Mouse (Mus musculus): Measurements from ENCODE around the gene Ldb3. TPM values are rescaled to one million over a fixed set of nuclear protein-coding genes. Genes with fewer than 3 reads are reported as not detected.
A peak's percentile ranks its signal among the peaks of the same experiment; 100 is the strongest.

Ldb3 gene
- polyA plus RNA-seq, 1 experiment from 2014 or later = 0.87 TPM

DNA sequence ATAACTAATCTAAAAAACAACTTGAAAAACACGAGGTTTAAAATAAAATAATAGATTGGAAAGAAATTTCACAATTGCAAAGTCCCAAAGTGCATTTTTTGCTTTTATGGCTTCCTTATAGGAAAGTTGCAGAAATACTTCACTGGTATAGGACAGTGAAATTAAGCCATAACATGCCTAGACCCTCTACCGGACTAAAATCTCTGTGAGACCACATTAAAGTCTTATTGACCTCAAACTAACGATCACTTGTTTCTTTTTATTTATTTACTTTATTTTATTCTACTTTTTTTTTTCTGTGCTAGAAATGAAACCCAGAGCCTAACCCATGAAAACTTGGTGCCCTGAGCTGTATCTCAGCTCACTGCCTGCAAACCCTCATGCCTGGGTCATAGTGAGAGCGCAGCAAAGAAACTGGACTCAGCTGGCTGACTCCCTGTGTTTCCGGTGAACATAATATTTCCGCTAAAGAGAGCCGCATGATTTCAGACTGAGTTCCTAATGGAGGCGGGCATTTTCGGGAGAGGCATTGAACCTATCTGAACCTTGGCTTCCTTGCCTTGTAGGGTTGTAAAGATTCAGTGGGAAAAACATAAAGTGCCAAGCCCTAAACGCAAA, 71.4 kb downstream of the Ldb3 start:
- no peak for ATAC-seq (ENCODE audit: low read depth)
- no peaks in the 10 kb centered on the region for H3K4me1 ChIP-seq (replicated peaks)
- H3K9ac ChIP-seq = no peak overlapping the region
- H3K36me3 ChIP-seq = no peaks in the 10 kb centered on the region
- no peak overlapping the region for H3K4me2 ChIP-seq
- no peaks in the 10 kb centered on the region; the same call in 1 of the 2 replicates for H3K9me3 ChIP-seq
- 89% methylated on average over 10 of the region's 10 CpGs for WGBS
- no peak overlapping the region for H3K4me3 ChIP-seq
- no peaks in the 10 kb centered on the region for H3K27me3 ChIP-seq
- no peak overlapping the region for H3K27ac ChIP-seq (replicated peaks)

DNA sequence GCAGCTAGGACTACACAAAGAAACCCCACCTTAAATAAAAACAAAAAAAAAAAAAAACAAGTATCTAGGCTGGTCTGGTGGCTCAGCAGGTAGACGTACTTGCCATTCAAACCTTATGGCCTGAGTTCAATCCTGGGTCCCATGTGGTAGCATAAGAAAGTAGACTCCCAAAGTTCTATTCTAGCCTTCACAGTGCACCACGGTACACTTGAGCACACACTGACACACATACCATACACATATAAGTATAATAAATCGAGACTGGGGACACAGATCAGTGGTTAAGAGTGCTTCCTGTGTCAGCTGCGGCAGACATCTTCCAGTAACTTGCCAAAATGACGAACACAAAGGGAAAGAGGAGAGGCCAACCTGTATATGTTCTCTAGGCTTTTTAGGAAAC, 72.6 kb downstream of the Ldb3 start:
- Histone ChIP-seq H3K4me1 (replicated peaks) (no peaks in the 10 kb centered on the region), H3K9ac (no peak overlapping the region), H3K9me3 (no peaks in the 10 kb centered on the region), H3K4me3 (no peak overlapping the region), H3K27ac (replicated peaks) (no peak overlapping the region), H3K4me2 (no peak overlapping the region), H3K36me3 (no peaks in the 10 kb centered on the region), H3K27me3 (no peaks in the 10 kb centered on the region)
- WGBS = 91% methylated on average over 5 of the region's 5 CpGs
- no peak for ATAC-seq (ENCODE audit: low read depth)

DNA sequence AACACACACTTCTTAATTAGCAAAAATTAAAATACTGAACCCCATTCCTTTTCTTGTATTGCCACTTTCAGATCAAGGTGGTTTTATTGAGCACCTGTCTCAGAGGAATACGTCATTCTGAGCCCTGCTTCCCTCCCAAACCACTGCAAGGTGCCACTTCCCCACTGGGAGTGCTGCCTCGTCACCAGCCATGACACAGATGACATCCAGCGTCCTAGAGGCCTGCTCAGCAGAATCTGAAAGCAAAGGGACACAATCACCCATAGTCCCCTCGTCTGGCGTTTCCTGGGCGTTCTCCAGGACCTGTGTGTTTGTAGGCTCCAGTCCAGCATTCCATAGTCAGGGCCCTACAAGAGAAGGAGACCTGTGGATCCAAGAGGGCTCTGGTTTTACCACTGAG, 74.4 kb downstream of the Ldb3 start:
- Histone ChIP-seq H3K4me2 (no peak overlapping the region), H3K4me3 (no peak overlapping the region), H3K9me3 (no peaks in the 10 kb centered on the region), H3K27me3 (no peaks in the 10 kb centered on the region), H3K36me3 (no peaks in the 10 kb centered on the region), H3K9ac (no peak overlapping the region), H3K27ac (replicated peaks) (no peak overlapping the region), H3K4me1 (replicated peaks) (peaks cover under 1% of the 10 kb centered on the region; the same call in 1 of the 2 replicates)
- no peak for ATAC-seq (ENCODE audit: low read depth)
- WGBS = 50% methylated on average over 6 of the region's 6 CpGs

DNA sequence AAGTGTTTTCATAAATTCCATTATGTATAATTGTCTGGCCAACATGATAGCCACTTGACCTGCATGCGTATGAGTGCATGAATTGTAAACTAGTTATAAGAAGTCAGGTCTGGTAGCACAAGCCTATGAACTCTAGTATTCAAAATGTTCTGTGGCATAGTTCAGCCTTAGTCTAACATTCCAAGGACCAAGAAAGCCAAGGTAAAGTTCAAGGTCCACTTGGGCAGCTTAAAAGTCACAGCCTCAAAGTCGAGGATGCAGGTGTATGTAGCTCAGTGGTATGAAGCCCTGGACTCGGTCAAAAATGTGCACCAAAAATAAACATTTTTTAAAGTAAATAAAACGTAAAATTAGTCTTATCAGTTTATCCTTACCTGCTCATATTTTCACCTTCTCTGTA, 75.9 kb downstream of the Ldb3 start:
- no peaks in the 10 kb centered on the region for H3K9me3 ChIP-seq
- H3K4me1 ChIP-seq (replicated peaks) = peaks cover 14% of the 10 kb centered on the region
- no peak overlapping the region for H3K4me3 ChIP-seq
- 83% methylated on average over 4 of the region's 4 CpGs for WGBS
- no peak for ATAC-seq (ENCODE audit: low read depth)
- H3K36me3 ChIP-seq = no peaks in the 10 kb centered on the region
- no peak overlapping the region for H3K4me2 ChIP-seq
- no peaks in the 10 kb centered on the region for H3K27me3 ChIP-seq
- H3K27ac ChIP-seq (replicated peaks) = no peak overlapping the region
- H3K9ac ChIP-seq = no peak overlapping the region

DNA sequence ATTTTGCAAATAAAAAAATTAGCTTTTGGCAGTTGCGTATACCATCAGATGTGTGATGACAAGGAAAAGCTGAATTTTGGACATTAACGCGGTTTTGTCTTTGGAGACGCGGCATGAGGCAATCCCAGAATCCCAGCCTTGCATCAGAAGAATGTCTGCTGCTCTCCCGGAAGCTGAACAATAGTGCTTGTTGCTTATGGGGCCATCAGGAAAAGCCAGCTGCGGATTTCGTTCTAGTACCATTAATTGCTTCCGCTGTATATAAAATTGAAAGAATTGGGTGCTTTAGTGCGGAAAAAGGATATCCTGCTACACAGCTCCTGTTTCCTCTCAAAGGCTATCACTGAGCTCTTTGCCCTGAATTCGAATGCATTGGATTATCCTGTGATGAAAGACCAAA, 76.6 kb downstream of the Ldb3 start:
- Histone ChIP-seq H3K27me3 (no peaks in the 10 kb centered on the region), H3K4me2 (no peak overlapping the region), H3K27ac (replicated peaks) (no peak overlapping the region), H3K9me3 (no peaks in the 10 kb centered on the region), H3K4me3 (no peak overlapping the region), H3K9ac (no peak overlapping the region), H3K36me3 (no peaks in the 10 kb centered on the region), H3K4me1 (replicated peaks) (peaks cover 14% of the 10 kb centered on the region)
- ATAC-seq (ENCODE audit: low read depth) = no peak
- WGBS = 70% methylated on average over 11 of the region's 11 CpGs

DNA sequence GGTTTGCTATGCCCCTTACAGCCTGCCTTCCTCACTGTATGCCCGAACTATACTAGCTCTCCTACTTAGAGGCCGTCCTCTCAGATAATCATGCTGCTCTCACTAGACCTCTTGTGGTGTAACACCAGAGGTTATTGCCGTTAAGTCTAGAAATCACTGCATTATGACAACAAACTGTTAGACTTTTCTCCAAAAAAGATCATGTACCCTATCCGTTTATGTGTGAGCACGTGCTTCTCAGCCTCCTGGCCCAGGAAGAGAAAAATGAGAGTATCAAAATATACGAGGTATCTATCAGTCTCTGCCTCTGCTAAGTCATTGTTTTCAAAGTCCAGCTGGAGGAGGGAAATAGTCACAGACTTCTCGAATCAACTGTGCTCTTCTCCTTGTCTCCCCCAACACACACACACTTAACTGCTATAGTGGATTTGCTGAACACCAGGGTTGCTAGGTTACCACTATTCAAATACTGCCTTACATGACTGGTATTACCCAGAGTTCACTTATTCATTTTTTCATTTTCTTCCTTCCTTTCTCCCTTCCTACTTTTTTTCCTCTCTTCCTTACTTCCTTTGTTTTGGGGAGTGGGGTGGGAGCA, 79.5 kb downstream of the Ldb3 start:
- Histone ChIP-seq H3K27ac (replicated peaks) (no peak overlapping the region), H3K36me3 (no peaks in the 10 kb centered on the region), H3K9ac (no peak overlapping the region), H3K4me2 (no peak overlapping the region), H3K4me3 (no peak overlapping the region), H3K27me3 (0 out of 2 replicates have a peak, but pooled peaks cover 3% of the 10 kb centered on the region), H3K4me1 (replicated peaks) (peaks cover 16% of the 10 kb centered on the region), H3K9me3 (no peaks in the 10 kb centered on the region)
- ATAC-seq (ENCODE audit: low read depth) = no peak
- 54% methylated on average over 7 of the region's 7 CpGs for WGBS

DNA sequence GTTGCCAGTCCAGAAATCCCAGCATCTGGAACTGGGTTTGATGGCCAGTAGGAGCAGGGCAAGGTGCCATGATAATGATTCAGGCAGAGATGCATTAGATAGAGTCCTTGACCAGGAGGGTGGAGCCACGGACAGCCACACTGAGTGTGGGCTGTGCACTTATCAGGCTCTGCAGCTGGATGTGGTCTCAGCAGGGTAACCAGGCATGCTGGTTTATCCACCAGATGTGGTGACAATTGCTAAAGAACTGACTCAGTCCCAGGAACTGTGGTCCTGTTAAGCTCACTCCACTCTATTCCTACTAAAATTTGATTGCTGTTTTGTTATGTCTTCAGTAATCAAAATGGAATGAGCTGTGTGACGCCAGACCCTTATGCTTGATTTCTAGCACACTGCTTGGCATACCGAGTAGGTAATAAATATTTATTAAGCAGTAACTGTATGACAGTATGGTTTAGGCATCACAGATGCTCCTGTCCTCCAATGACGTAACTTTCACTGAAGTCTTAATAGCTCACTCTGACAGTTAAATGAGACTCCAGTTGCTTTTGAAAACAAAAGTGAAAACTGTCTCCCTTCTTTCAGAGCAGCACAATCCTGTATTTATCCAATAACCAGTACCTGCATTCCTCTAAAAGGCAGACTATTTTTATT, 80.2 kb downstream of the Ldb3 start:
- H3K4me1 ChIP-seq (replicated peaks) = peaks cover 21% of the 10 kb centered on the region
- peak; percentile 28; the same call in 1 of the 2 replicates for ATAC-seq (ENCODE audit: low read depth)
- no peak overlapping the region for H3K4me2 ChIP-seq
- no peak overlapping the region for H3K4me3 ChIP-seq
- H3K36me3 ChIP-seq = no peaks in the 10 kb centered on the region
- H3K27me3 ChIP-seq = 0 out of 2 replicates have a peak, but pooled peaks cover 3% of the 10 kb centered on the region
- WGBS = 26% methylated on average over 4 of the region's 4 CpGs
- no peaks in the 10 kb centered on the region for H3K9me3 ChIP-seq
- no peak overlapping the region for H3K27ac ChIP-seq (replicated peaks)
- H3K9ac ChIP-seq = no peak overlapping the region

DNA sequence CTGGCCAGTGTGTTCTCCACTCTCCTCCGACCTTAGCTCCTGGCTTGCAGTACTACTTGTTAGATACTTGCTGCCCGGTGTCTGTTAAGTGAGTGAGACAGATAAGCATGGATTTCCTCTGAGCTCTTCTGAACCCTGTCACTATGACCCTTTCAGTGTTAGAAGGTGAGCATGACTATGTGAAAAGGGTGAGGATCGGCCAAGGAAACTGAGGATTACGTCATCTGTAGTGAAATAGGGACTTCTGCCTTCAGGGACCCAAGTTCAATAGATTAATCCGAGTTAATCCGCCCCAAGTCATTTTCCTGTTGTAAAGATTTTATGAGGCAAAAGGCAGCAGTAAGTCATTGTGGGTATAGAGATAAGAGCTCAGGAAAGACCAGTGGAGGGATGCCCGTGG, 83.2 kb downstream of the Ldb3 start:
- ATAC-seq (ENCODE audit: low read depth) = no peak
- Histone ChIP-seq H3K27me3 (0 out of 2 replicates have a peak, but pooled peaks cover 3% of the 10 kb centered on the region), H3K9ac (no peak overlapping the region), H3K4me2 (no peak overlapping the region), H3K36me3 (no peaks in the 10 kb centered on the region), H3K9me3 (no peaks in the 10 kb centered on the region), H3K4me1 (replicated peaks) (peaks cover 32% of the 10 kb centered on the region), H3K27ac (replicated peaks) (no peak overlapping the region), H3K4me3 (no peak overlapping the region)
- 80% methylated on average over 7 of the region's 7 CpGs for WGBS

DNA sequence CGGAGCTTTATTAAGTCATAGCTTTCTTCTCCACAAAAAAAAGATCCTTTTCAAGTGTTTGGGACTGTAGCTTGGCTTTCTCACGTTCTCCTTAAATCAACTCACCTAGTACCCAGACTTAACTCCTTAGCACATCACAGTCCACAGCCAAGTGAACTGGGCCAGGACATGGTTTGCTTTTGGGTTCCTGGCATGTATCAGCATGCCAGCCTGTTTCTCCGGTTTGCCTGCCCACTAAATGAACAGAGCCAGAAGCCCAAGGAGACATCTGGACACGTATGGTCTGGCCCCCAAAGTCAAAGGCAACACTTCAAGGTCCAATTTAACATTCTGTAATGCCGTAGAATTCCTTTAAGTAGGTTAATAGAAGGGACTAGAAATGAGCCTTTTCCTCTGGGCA, 84.1 kb downstream of the Ldb3 start:
- H3K9ac ChIP-seq = no peak overlapping the region
- peaks cover 42% of the 10 kb centered on the region for H3K4me1 ChIP-seq (replicated peaks)
- H3K36me3 ChIP-seq = no peaks in the 10 kb centered on the region
- H3K27ac ChIP-seq (replicated peaks) = no peak overlapping the region
- no peak overlapping the region for H3K4me3 ChIP-seq
- H3K9me3 ChIP-seq = no peaks in the 10 kb centered on the region
- no peak overlapping the region for H3K4me2 ChIP-seq
- H3K27me3 ChIP-seq = 0 out of 2 replicates have a peak, but pooled peaks cover 3% of the 10 kb centered on the region
- 90% methylated on average over 5 of the region's 5 CpGs for WGBS
- ATAC-seq (ENCODE audit: low read depth) = no peak

DNA sequence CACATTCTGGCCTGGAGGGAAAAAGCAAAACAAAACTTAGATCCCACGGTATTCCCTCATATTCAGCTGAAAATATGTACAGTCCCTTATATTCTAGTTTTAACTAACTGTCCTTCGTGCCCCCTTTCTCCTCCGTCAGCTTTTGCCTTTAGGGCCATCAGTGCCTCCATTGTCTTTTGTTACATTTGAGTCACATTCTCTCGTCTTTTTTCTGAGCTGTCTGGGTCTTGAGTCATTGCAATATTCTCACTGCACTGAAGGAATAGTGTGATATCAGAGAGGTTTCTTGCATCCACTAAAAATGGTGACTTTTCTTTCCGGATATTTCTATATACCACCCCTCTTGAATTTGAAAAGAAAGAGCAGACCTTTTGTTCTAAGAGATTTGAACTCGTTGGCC, 84.7 kb downstream of the Ldb3 start:
- H3K27me3 ChIP-seq = 0 out of 2 replicates have a peak, but pooled peaks cover 3% of the 10 kb centered on the region
- ATAC-seq (ENCODE audit: low read depth) = no peak
- H3K36me3 ChIP-seq = no peaks in the 10 kb centered on the region
- peaks cover 44% of the 10 kb centered on the region for H3K4me1 ChIP-seq (replicated peaks)
- peak overlapping the region; percentile 70 for H3K4me2 ChIP-seq
- WGBS = 32% methylated on average over 6 of the region's 6 CpGs
- H3K9ac ChIP-seq = peak overlapping the region; percentile 35; the same call in 1 of the 2 replicates
- H3K27ac ChIP-seq (replicated peaks) = no peak overlapping the region
- no peak overlapping the region for H3K4me3 ChIP-seq
- no peaks in the 10 kb centered on the region for H3K9me3 ChIP-seq

DNA sequence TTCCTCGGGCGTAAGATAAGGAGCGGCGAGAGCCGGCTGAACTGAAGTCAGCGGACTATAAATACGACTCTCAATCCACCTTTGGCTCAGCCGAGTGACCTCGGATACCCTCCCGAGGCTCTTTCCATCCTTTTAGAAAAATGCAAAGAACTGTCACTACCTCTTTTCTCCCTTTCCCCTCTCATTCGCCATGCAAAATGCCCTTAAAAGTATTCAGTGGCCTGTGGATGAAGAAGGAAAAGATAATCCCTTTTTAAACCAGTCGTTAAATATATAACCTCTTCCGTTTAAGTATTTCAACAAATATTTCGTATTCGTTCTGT, 85.2 kb downstream of the Ldb3 start, which contains the start of gene Bmpr1a:
Bmpr1a (minus strand) TSS at position 17 of the 323 bp plus-strand sequence.
- Histone ChIP-seq H3K9me3 (no peaks in the 10 kb centered on the region), H3K9ac (peak within 1 kb of the TSS; percentile 96), H3K4me3 (peak within 1 kb of the TSS; percentile 87), H3K27me3 (0 out of 2 replicates have a peak, but pooled peaks cover 3% of the 10 kb centered on the region), H3K4me2 (peak within 1 kb of the TSS; percentile 70), H3K4me1 (replicated peaks) (peaks cover 41% of the 10 kb centered on the region), H3K36me3 (no peaks in the 10 kb centered on the region), H3K27ac (replicated peaks) (peak within 1 kb of the TSS; percentile 97)
- no peak for ATAC-seq (ENCODE audit: low read depth)
- 7% methylated on average over 15 of the region's 15 CpGs for WGBS

DNA sequence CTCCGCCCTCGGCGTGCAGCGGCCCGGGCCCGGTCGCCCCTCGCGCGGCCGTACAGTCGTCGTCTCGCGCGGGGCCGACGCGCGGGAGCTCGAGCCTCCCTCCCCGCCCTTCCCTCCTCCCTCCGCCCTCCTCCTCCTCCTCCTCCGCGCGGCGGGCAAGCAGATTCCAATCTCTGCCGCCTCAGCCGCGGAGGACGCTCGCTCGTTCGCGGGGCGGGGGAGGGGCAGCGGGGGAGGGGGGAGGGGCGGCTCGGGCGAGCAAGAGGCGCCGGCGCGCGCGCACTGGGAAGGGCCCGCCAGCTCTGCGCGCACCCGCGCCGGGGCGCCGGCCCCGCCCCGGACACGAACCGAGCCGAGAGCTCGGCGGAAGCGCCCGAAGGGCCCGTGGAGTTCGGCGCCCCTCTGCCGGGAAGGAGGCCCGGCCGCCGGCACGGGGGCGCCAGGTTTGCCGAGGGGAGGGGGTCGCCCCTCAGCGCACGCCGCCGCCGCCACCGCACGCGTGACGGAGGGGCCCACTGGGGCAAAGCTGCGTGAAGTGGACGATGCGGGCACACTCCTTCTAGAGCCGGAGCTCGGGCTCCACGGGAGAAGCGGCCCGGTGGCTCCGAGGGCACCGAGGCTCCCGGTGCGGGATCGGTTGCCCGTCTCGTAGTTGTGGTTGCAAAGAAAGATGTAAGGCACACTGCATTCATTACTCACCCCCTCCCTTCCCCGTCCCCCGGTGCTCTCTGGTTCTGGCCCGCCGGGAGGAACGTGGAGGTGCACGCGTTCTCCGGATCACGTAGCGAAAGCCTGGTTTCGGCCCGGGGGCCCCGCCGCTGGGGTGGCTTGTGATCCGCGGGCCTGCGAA, 85.8 kb downstream of the Ldb3 start:
- H3K4me2 ChIP-seq = peak overlapping the region; percentile 70
- WGBS = under 1% methylated on average over 85 of the region's 115 CpGs
- 0 out of 2 replicates have a peak, but pooled peaks cover 3% of the 10 kb centered on the region for H3K27me3 ChIP-seq
- no peaks in the 10 kb centered on the region for H3K9me3 ChIP-seq
- no peaks in the 10 kb centered on the region for H3K36me3 ChIP-seq
- H3K9ac ChIP-seq = peak overlapping the region; percentile 96
- H3K4me3 ChIP-seq = peak overlapping the region; percentile 87
- ATAC-seq (ENCODE audit: low read depth) = peak; percentile 94
- H3K27ac ChIP-seq (replicated peaks) = peak overlapping the region; percentile 97
- H3K4me1 ChIP-seq (replicated peaks) = peaks cover 36% of the 10 kb centered on the region
